Mouse (Mus musculus) G1E (cell line): ENCODE results near the gene Nav3.

ENCODE experiments used
- CTCF ChIP-seq: IDR thresholded peaks from 2 replicates; pipeline ENCODE4 v1.5.1; 2012; ENCODE audit warnings: low read depth, low read length, inconsistent platforms, mixed read lengths
- GATA1 ChIP-seq: IDR thresholded peaks from 2 replicates; pipeline ENCODE4 v1.6.1; 2012; ENCODE audit warnings: borderline replicate concordance, low read length, inconsistent platforms, mixed read lengths
- POLR2AphosphoS5 ChIP-seq: IDR thresholded peaks from 2 replicates; pipeline ENCODE4 v1.6.1; 2012; ENCODE audit warnings: low read depth, low read length, inconsistent platforms; ENCODE audit not compliant: insufficient replicate concordance
- TAL1 ChIP-seq: conservative IDR thresholded peaks from 2 replicates; pipeline ENCODE4 v1.6.1; 2012; ENCODE audit warnings: low read depth, low read length, inconsistent platforms, mixed read lengths

GRCm38 (mm10) chr10:110240667-110241066 lies 215.3 kb downstream of the Nav3 start:
- no peak for TF ChIP-seq CTCF
- no peak for TF ChIP-seq TAL1
- TF ChIP-seq POLR2AphosphoS5: no peak
- TF ChIP-seq GATA1: no peak
